Mouse (Mus musculus): ENCODE data around the gene BC003965.
"Not testable (repeated sequence)": the region's sequence is repeated elsewhere in the genome, so short reads cannot be mapped to it uniquely, and the experiment has no call there.

The BC003965 gene

DNA sequence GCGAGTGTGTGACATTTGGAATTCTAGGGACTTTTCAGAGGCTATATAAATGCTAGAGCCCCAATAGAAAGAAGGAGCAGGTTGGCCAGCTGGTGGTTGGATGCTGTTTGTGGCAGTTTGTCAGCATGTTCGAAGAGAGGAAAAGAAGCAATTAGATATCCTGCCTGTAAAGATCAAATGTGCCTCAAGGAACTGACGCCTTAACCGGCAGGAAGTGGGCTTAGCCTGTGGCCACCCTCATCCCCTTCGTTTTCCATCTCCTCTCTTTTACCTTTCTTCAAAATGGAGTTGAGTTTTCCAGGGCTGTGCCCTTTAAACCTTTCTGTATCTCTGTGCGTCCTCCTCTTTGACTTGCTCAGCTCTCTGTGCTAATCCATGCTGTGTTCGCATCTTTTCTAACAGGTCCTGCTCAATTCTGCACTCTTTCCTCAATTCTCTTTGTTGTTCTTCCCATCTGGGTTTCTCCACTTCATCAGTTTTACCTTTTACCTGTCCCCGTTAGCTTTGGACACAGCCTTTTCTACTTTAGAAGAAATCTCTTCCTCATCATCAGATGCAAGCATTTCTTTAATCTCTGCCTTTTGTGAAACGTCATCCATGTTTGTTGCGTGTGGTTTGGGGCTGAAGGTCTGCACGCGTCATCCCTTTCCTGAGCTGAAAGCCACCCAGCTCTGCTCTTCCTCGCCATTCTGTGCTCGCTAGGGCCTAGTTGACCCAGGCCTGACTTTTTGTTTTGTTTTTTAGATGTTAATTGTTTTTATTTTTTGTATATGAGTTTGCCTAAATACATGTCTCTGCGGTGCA lies 35.3 kb downstream of the BC003965 start:
- CTCF ChIA-PET: no interaction called here

DNA sequence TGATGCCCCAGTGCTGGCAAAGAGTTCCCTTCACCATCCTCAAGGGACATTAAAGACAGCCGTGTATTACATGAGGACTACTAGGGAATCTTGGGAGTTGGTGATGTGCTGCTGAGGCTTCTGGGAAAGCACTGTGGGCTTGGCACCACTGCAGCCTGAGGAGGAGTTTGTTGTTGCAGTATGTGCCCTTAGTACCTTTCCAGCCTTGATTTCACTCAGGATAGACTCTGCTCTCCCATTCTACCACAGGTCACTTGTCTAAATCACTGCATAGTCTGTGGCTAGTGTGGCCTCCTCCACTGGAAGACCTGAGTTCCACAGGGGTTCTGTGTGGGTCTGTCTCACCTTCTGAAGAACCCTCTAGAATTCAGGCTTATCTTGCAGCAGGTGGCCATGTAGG lies 36.4 kb downstream of the BC003965 start:
- CTCF ChIA-PET: interaction anchor here (1.1 kb wide), 1 partner anchor 8 kb away, joined by 3 read pairs; no protein-coding TSS in a partner anchor

DNA sequence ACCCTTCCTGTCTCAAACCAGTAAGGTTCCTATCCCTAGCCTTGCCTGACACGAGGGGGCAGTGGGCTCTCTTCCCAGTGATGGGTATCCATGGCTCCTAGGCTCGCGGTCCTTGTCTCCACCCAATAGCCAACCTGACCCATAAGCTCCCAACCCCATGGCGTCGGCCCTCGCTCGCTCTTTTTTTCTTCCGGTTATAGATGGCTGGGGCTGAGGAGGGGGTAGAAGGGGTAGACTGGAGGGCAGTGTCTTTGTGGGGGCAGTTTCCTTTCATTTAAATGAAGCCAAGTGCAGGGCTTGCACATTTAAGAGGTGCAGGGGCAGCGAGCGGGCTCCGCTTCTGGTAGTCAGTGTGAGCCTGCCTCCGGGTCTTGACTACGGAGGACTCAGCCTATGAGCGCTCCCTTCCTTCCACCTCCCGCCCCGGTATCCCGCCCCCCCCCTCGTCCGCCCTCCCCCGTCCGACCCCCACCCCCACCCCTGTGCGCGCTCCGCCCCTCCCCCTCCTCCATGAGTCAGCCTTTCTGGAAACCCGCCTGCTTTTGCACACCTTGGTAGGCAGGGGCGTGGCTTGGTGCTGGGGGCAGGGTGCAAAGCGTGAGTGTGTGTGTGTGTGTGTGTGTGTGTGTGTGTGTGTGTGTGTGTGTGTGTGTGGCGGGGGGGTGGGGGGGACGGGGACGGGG lies 37.6 kb downstream of the BC003965 start:
- CTCF ChIA-PET: interaction anchor here (1.1 kb wide), 1 partner anchor 9 kb away, joined by 3 read pairs; no protein-coding TSS in a partner anchor

DNA sequence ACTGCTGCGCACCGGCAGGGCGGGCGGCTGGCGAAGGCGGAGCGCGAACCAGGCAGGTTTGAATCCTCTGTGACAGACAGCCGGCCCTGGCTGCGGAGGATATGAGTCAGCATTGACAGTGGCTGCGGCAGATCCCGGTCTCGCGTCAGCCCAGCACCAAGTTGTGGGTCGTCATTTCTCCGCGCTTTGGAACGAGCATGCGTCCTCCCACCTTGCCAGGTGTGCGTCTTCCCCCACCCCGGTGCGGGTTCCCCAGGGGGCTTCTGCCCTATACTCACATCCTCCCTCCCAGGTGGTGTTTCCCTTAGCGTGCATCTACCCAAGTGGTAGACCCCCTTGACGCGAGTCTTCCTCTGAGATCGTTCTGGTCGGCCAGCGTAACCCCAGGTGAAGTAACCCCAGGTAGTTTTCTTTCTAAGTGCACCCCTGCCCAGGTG lies 38.2 kb downstream of the BC003965 start:
- CTCF ChIA-PET: interaction anchor here (0.6 kb wide), 1 partner anchor 58 kb away, joined by 4 read pairs; no protein-coding TSS in a partner anchor

DNA sequence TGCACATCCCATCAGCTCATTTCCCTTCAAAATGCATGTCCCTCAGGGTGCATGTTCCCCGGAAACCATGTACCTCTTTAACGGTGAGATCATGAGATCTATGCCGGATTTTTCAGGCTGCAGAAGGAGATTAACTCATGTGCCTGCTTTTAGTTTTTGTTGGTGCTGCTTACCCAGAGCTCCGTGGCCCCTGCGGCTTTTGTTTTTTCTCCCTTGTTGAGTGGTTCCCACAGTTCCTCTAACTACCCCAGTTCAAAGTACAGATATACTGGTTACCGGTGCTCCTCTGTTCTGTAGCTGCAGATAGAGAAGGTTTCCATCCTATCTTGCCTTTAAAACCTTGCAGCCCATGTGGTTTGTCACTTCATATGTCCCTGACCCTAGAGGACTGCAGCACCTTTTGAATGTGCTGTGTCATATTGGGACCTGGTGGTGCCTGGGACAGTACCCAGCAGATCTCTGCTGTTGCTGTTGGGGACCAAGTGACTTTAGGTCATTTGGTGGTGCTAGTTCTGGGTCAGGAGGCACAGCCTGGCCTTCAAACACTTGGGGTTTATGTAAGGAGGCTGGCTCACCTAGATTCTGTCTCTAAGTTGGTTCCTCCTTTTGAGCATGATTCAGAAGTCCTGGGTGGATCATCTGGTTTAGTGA lies 38.7 kb downstream of the BC003965 start:
- CTCF ChIA-PET: interaction anchor here (0.6 kb wide), 1 partner anchor 58 kb away, joined by 4 read pairs; no protein-coding TSS in a partner anchor

- CTCF ChIA-PET: interaction anchor here (0.7 kb wide), 1 partner anchor 32 kb away, joined by 4 read pairs; no protein-coding TSS in a partner anchor
Measured at GRCm38 (mm10) chr17:25224586-25225222, 40.4 kb downstream of the BC003965 start.

- CTCF ChIA-PET: no interaction called here
Measured at GRCm38 (mm10) chr17:25225659-25226058, 41.3 kb downstream of the BC003965 start.

DNA sequence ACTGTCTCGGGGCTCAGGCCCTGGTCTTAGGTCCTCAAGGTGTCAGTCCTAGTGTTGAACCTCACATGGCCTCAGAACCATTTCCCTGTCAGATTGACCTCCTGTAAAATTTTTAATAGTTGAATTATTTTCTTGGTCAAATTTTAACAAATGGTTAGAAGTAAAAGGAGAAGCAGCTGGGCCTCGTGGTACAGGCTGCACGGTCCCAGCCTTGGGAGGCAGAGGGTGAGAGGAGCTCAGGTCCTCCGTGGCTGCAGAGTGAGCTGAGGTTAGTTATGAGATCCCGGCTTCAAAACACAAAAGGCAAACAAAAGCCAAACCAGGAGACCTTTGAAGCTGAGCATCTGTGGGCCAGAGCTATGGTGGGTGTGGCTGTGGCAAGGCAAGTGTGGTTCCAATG lies 43.6 kb downstream of the BC003965 start:
- CTCF ChIA-PET: no interaction called here

DNA sequence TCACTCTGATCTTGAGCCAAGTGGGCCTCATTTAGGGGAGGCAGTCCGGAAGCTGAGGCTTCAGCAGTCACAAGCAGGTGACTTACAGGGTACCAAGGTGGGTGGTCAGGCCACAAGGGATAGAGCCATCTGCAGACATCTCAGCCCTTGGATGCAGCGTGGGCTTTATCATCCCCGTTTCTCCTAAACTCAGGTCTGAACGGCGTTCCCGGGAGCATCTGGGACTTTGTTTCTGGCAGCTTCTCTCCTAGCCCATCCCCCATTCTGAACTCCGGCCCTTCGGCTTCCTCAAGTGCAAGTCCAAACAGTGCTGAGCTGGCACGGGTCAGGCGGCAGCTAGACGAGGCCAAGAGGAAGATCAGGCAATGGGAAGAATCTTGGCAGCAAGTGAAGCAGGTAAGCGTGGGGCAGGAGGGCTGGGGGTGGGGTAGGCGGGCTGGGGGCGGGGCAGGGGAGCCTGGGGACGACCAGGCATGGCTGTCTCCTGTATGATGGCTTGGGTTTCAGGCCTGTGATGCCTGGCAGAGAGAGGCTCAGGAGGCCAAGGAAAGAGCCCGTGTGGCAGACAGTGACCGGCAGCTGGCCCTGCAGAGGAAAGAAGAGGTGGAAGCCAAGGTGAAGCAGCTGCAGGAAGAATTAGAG lies 45.8 kb downstream of the BC003965 start:
- CTCF ChIA-PET: not testable (repeated sequence)

GRCm38 (mm10) chr17:25230700-25231099 lies 46.3 kb downstream of the BC003965 start:
- CTCF ChIA-PET: no interaction called here

DNA sequence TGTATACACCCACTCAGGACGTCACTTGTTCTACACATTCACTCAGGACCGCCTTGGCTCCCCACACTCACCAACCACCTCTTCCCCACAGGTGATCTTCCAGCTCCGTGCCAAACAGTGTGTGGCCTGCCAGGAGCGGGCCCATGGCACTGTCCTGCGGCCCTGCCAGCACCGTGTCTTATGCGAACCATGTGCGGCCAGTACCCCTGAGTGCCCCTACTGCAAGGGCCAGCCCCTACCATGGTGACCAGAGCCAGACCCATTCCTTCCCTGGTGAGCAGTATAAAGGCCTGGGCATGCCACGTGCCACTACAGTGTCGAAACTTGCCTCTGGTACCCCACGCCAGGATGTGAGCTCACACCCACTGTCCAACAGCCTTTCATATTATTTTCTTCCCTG lies 47.3 kb downstream of the BC003965 start:
- CTCF ChIA-PET: interaction anchor here (0.5 kb wide), 1 partner anchor 1503 kb away, joined by 3 read pairs; no protein-coding TSS in a partner anchor

GRCm38 (mm10) chr17:25235635-25236034 lies 51.3 kb downstream of the BC003965 start:
- CTCF ChIA-PET: no interaction called here

Data from spleen, embryonic (tissue).